Mouse (Mus musculus): ENCODE results near the gene Oxct2b.

GRCm38 (mm10) chr4:123071266-123071966 is 44.6 kb upstream of the Oxct2b start:
- TF ChIP-seq POLR2A (IDR thresholded peaks at IDR 0.05; ENCODE audit: control insufficient read depth in 1 of 2, insufficient read depth in 1 of 2, low read depth in 1 of 2, low read length in 2 of 2, poor library complexity in 1 of 2) (no peak), GATA1 (IDR thresholded peaks at IDR 0.05; ENCODE audit: low read depth, low read length) (peak; percentile 78), CTCF (IDR thresholded peaks at IDR 0.05 in 2 of 3, conservative IDR thresholded peaks at IDR 0.05 in 1 of 3; ENCODE audit: control insufficient read depth in 1 of 3, insufficient read depth in 1 of 3, low read depth in 2 of 3, low read length in 3 of 3, poor library complexity in 1 of 3, severe bottlenecking in 1 of 3) (peak; percentile 38 to 80 (median 76)), ELF1 (IDR thresholded peaks at IDR 0.05; ENCODE audit: low read depth, low read length) (peak; percentile 62; the same call in 1 of the 2 replicates), SIN3A (IDR thresholded peaks at IDR 0.05; ENCODE audit: low read length) (peak; percentile 74), MEF2A (IDR thresholded peaks at IDR 0.05; ENCODE audit: extremely low read depth, insufficient replicate concordance, low read depth, low read length, poor library complexity, severe bottlenecking) (no peak), CHD1 (IDR thresholded peaks at IDR 0.05; ENCODE audit: low read depth, low read length) (no peak)

All from MEL (cell line).